Mouse (Mus musculus) stomach, postnatal 0 days (tissue): Measurements from ENCODE around the gene Fanca. TPM values are rescaled to one million over a fixed set of nuclear protein-coding genes. Genes with fewer than 3 reads are reported as not detected.
A peak's percentile ranks its signal among the peaks of the same experiment; 100 is the strongest.

Source experiments
- ATAC-seq: fragments of 200-750 bp; cut with Nextera tagmentation; 2 replicates; pipeline ENCODE4 v1.8.0; 2017; ENCODE audit not compliant: low FRiP score, low TSS enrichment
- DNase-seq: peaks from one replicate; pipeline ENCODE4 v3.0.0-alpha.2; 2016; ENCODE audit warnings: low spot score
- H3K27ac ChIP-seq: fragments of 300-500 bp; sonication (generic); replicated peaks from 2 replicates; pipeline ENCODE4 v1.5.1; 2014; ENCODE audit warnings: mild to moderate bottlenecking, control low read depth
- H3K27me3 ChIP-seq: fragments of 300-500 bp; sonication (generic); 2 replicates; pipeline ENCODE4 v1.6.1; 2014; ENCODE audit warnings: low read length; ENCODE audit not compliant: control insufficient read depth, insufficient read depth
- H3K36me3 ChIP-seq: fragments of 300-500 bp; sonication (generic); 2 replicates; pipeline ENCODE4 v1.6.1; 2014; ENCODE audit warnings: low read length, mixed read lengths; ENCODE audit not compliant: control insufficient read depth, insufficient read depth
- H3K4me1 ChIP-seq: fragments of 300-500 bp; sonication (generic); replicated peaks from 2 replicates; pipeline ENCODE4 v1.6.1; 2014; ENCODE audit warnings: antibody characterized with exemption; ENCODE audit not compliant: control insufficient read depth, insufficient read depth
- H3K4me2 ChIP-seq: fragments of 300-500 bp; sonication (generic); replicated peaks from 2 replicates; pipeline ENCODE4 v1.6.1; 2014; ENCODE audit warnings: low read depth, mild to moderate bottlenecking, control low read depth, moderate library complexity
- H3K4me3 ChIP-seq: fragments of 300-500 bp; sonication (generic); 2 replicates; pipeline ENCODE4 v1.5.1; 2014; ENCODE audit warnings: low read depth, low read length, control low read depth
- H3K9ac ChIP-seq: fragments of 300-500 bp; sonication (generic); 2 replicates; pipeline ENCODE4 v1.6.1; 2014; ENCODE audit warnings: mild to moderate bottlenecking, low read length, control low read depth, mixed read lengths
- H3K9me3 ChIP-seq: fragments of 300-500 bp; sonication (generic); 2 replicates; pipeline ENCODE4 v1.6.1; 2016; ENCODE audit warnings: low read length; ENCODE audit not compliant: control insufficient read depth
- CTCF ChIP-seq: IDR thresholded peaks from 2 replicates; pipeline ENCODE4 v1.5.1; 2016; ENCODE audit warnings: antibody characterized with exemption, low read depth, mild to moderate bottlenecking, moderate library complexity
- EP300 ChIP-seq: optimal IDR thresholded peaks from 2 replicates; pipeline ENCODE3; 2016; ENCODE audit warnings: antibody characterized with exemption
- WGBS: fragments of 180-500 bp; shearing (Covaris S2); extraction: QIAGEN DNeasy Blood & Tissue Kit; methylation state at CpG from one replicate; pipeline ENCODE4 v1.1.7; 2014; 5-methylcytosine and 5-hydroxymethylcytosine counted together
- polyA plus RNA-seq: library from polyadenylated mRNA; unstranded; fragments of >200 nt; fragmentation: Nextera tagmentation; extraction: Ambion mirVana; gene quantifications from 2 replicates; pipeline ENCODE4 v1.2.1, GENCODE M21; 2015

The Fanca gene
- polyA plus RNA-seq, 1 experiment from 2014 or later, result 5.3 TPM

- TF ChIP-seq EP300 (no peak), CTCF (no peak)
- no peak overlapping the region for H3K27ac ChIP-seq
- DNase-seq (no peak), ATAC-seq (no peak)
- peaks cover 7% of the 10 kb centered on the region for H3K36me3 ChIP-seq
- H3K4me1 ChIP-seq, result peaks cover 6% of the 10 kb centered on the region
- H3K9ac ChIP-seq, result no peak overlapping the region
- H3K27me3 ChIP-seq, result no peaks in the 10 kb centered on the region
- H3K4me2 ChIP-seq, result no peak overlapping the region
- H3K4me3 ChIP-seq, result no peak overlapping the region
- H3K9me3 ChIP-seq, result no peaks in the 10 kb centered on the region
- 87% methylated on average over 10 of the region's 10 CpGs for WGBS
These were observed 79.0 kb downstream of the Fanca start for GRCm38 (mm10) chr8:123239398-123239797.

DNA sequence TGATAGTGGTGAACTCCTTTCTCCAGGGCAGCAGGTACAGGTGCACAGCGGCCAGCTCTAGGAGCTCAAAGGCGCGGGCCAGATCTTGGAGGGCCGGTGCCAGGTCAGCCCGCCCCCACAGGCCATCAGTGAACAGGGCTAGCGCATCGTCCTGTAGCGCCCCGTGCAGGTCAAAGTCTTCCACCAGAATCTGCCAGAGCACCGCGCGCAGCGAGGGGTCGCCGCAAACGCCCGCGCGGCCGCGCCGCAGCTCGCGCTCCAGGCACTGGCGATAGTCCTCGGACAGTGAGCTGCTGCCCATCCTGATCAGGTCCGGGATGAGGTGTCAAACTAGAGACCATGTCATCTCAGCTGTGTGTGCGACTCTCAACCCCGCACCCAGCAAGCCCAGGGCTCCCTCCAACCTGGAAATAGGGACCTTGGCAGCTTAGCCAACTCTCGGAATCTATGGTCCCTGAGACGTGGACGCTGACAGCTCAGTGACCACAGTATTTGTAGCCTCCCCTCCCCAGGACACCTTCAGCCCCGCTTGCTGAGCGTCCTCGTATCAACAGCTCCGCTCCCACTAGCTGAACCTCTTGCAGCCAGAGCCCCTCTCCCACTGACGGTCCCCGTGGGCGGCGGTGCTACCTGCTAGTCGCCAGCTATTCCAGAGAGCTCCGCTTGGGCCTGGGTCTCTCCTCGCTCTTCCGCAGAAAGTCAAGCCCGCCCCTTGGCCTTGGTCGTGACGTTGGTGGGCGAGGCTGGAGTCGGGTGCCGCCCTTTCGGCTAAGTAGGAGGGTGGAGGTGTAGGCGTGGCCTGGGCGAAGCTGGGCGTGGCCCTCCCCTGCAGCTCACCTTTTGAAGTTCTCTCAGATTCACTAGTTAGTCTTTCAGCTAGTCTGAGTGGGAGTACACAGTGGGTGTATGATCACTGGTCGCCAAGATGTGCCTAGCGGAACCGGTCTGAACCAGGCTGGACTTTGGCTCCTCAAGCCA, 82.6 kb downstream of the Fanca start, which contains the start of gene Spata2l:
TSS of gene Spata2l (minus strand) at position 714 of the 978 bp plus-strand sequence.
- H3K27ac ChIP-seq, result 0 out of 2 replicates have a peak within 1 kb of the TSS, but pooled peaks have one; percentile 8
- peak; percentile 59 for TF ChIP-seq CTCF
- TF ChIP-seq EP300, result no peak
- no peaks in the 10 kb centered on the region for H3K27me3 ChIP-seq
- peak within 1 kb of the TSS; percentile 68 for H3K9ac ChIP-seq
- peak within 1 kb of the TSS; percentile 68 for H3K4me3 ChIP-seq
- H3K4me2 ChIP-seq, result peak within 1 kb of the TSS; percentile 96
- DNase-seq (peak; percentile 92), ATAC-seq (peak; percentile 89)
- H3K4me1 ChIP-seq, result peaks cover 6% of the 10 kb centered on the region
- H3K36me3 ChIP-seq, result no peaks in the 10 kb centered on the region
- no peaks in the 10 kb centered on the region for H3K9me3 ChIP-seq
- WGBS, result 1% methylated on average over 56 of the region's 57 CpGs

- Histone ChIP-seq H3K9ac (peak overlapping the region; percentile 68), H3K27ac (no peak overlapping the region), H3K4me2 (peak overlapping the region; percentile 96), H3K4me3 (peak overlapping the region; percentile 68), H3K36me3 (no peaks in the 10 kb centered on the region), H3K27me3 (no peaks in the 10 kb centered on the region), H3K4me1 (peaks cover 6% of the 10 kb centered on the region), H3K9me3 (no peaks in the 10 kb centered on the region)
- DNase-seq, result no peak
- TF ChIP-seq EP300 (no peak), CTCF (no peak)
- WGBS, result 26% methylated on average over 13 of the region's 13 CpGs
- ATAC-seq, result no peak
These were observed 83.4 kb downstream of the Fanca start for GRCm38 (mm10) chr8:123234918-123235519.

GRCm38 (mm10) chr8:123233760-123234159, 84.6 kb downstream of the Fanca start:
- H3K9ac ChIP-seq, result no peak overlapping the region
- ATAC-seq, result no peak
- H3K9me3 ChIP-seq, result no peaks in the 10 kb centered on the region
- H3K4me2 ChIP-seq, result no peak overlapping the region
- peaks cover 6% of the 10 kb centered on the region for H3K4me1 ChIP-seq
- no peaks in the 10 kb centered on the region for H3K36me3 ChIP-seq
- TF ChIP-seq CTCF (no peak), EP300 (no peak)
- DNase-seq, result no peak
- WGBS, result 79% methylated on average over 11 of the region's 11 CpGs
- no peaks in the 10 kb centered on the region for H3K27me3 ChIP-seq
- H3K27ac ChIP-seq, result no peak overlapping the region
- H3K4me3 ChIP-seq, result no peak overlapping the region

- Histone ChIP-seq H3K4me2 (no peak overlapping the region), H3K27ac (no peak overlapping the region), H3K9me3 (no peaks in the 10 kb centered on the region), H3K9ac (no peak overlapping the region), H3K4me3 (no peak overlapping the region), H3K4me1 (peaks cover 6% of the 10 kb centered on the region), H3K27me3 (no peaks in the 10 kb centered on the region), H3K36me3 (no peaks in the 10 kb centered on the region)
- 63% methylated on average over 13 of the region's 13 CpGs for WGBS
- no peak for ATAC-seq
- TF ChIP-seq CTCF (no peak), EP300 (no peak)
- no peak for DNase-seq
These were observed 85.1 kb downstream of the Fanca start for GRCm38 (mm10) chr8:123233300-123233699.

DNA sequence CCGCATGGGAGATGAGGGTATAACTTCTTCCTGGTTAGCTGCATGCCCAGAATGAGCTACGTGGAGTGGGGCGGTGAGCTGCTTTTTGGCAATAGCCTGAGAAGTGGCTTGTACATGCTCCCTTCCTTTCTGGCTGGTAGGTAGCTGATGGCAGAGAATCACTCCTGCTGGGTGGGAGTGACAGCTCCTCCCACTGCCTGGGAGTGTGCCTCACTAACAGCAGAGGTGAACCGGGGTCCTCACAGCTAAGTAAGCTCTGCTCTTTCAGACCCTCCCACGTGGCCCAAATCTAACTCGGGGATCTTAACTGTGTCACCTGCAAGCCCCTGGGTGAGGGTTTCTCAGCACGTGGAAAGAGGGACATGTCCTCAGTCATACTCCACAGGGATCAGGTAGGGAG, 85.8 kb downstream of the Fanca start:
- TF ChIP-seq EP300 (no peak), CTCF (no peak)
- Histone ChIP-seq H3K4me3 (no peak overlapping the region), H3K27ac (no peak overlapping the region), H3K36me3 (peaks cover 5% of the 10 kb centered on the region; the same call in 1 of the 2 replicates), H3K4me2 (no peak overlapping the region), H3K9ac (no peak overlapping the region), H3K4me1 (peaks cover 6% of the 10 kb centered on the region), H3K9me3 (no peaks in the 10 kb centered on the region), H3K27me3 (no peaks in the 10 kb centered on the region)
- DNase-seq (no peak), ATAC-seq (no peak)
- 34% methylated on average over 7 of the region's 7 CpGs for WGBS
